Mouse (Mus musculus) liver, embryonic 12.5 days (tissue): Measurements from ENCODE around the gene Tbx2. TPM values are rescaled to one million over a fixed set of nuclear protein-coding genes. Genes with fewer than 3 reads are reported as not detected.

ENCODE experiments used
- ATAC-seq: fragments of 200-750 bp; cut with Nextera tagmentation; 2 replicates; pipeline ENCODE4 v1.8.0; 2017; ENCODE audit warnings: moderate number of reproducible peaks, mild to moderate bottlenecking, moderate library complexity
- H3K27ac ChIP-seq: fragments of 300-500 bp; sonication (generic); 2 replicates; pipeline ENCODE4 v1.5.1; 2016; ENCODE audit warnings: mild to moderate bottlenecking
- H3K27me3 ChIP-seq: fragments of 300-500 bp; sonication (generic); replicated peaks from 2 replicates; pipeline ENCODE4 v1.6.1; 2016; ENCODE audit warnings: mild to moderate bottlenecking, moderate library complexity
- H3K36me3 ChIP-seq: fragments of 300-500 bp; sonication (generic); 2 replicates; pipeline ENCODE4 v1.6.1; 2016; ENCODE audit warnings: mild to moderate bottlenecking, moderate library complexity
- H3K4me1 ChIP-seq: fragments of 300-500 bp; sonication (generic); 2 replicates; pipeline ENCODE4 v1.6.1; 2016
- H3K4me2 ChIP-seq: fragments of 300-500 bp; sonication (generic); 2 replicates; pipeline ENCODE4 v1.6.1; 2016; ENCODE audit warnings: mild to moderate bottlenecking, moderate library complexity
- H3K4me3 ChIP-seq: fragments of 300-500 bp; sonication (generic); 2 replicates; pipeline ENCODE4 v1.5.1; 2016; ENCODE audit warnings: mild to moderate bottlenecking, moderate library complexity
- H3K9ac ChIP-seq: fragments of 300-500 bp; sonication (generic); 2 replicates; pipeline ENCODE4 v1.6.1; 2016; ENCODE audit warnings: mild to moderate bottlenecking, moderate library complexity
- H3K9me3 ChIP-seq: fragments of 300-500 bp; sonication (generic); replicated peaks from 2 replicates; pipeline ENCODE4 v1.6.1; 2016; ENCODE audit warnings: mild to moderate bottlenecking, moderate library complexity
- WGBS: fragments of 180-500 bp; shearing (Covaris S2); methylation state at CpG from one replicate; pipeline ENCODE4 v1.1.7; 2016; ENCODE audit not compliant: insufficient replicate concordance; 5-methylcytosine and 5-hydroxymethylcytosine counted together
- polyA plus RNA-seq: library from polyadenylated mRNA; unstranded; fragments of >200 nt; fragmentation: Nextera tagmentation; extraction: Ambion mirVana; gene quantifications from 2 replicates; pipeline ENCODE4 v1.2.1, GENCODE M21; 2016

The Tbx2 gene
- polyA plus RNA-seq, 1 experiment from 2014 or later, result 1.1 TPM

DNA sequence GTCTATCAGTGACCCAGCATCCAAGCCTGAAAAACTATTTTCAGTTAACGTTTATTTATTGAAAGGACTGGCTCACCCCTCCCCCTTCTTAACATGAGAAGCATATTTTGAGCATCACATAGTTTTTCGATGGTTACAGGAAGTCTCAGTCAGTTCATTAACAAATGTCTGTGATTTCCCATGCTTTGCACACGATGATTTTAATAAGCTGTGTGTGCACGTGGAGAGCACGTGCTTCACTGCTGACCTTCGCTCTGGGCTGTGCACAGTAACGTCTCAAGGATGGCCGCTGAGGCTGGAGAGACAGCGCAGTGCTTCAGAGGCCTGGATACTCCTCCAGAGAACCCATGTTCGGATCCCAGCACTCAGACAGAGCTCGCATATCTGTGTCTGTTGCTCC lies 25.0 kb upstream of the Tbx2 start:
- WGBS, result 74% methylated on average over 11 of the region's 11 CpGs
- Histone ChIP-seq H3K4me2 (no peak overlapping the region), H3K4me1 (peaks cover 49% of the 10 kb centered on the region), H3K9ac (no peak overlapping the region), H3K36me3 (no peaks in the 10 kb centered on the region), H3K9me3 (no peaks in the 10 kb centered on the region), H3K27ac (no peak overlapping the region), H3K4me3 (no peak overlapping the region), H3K27me3 (peaks cover 12% of the 10 kb centered on the region; the same call in 1 of the 2 replicates)
- ATAC-seq, result no peak

DNA sequence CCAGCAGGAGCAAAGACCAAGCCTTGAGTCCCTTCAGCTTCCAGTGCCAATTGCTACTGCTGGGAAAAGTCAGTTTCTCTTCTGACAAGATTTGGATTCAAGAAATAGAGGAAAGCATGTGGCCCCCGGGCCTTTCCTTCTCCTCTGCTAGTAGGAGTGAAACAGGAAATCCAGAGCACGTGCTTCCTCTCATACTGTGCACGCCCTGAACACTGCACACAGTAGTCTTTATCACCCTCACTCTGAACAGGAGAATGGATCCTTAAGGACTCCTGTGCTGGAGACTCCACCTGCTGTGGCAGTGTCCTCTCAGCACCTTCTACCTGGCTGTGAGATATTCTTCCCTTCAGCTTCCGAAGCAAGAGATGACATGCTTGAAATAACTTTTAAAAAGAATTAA lies 21.1 kb upstream of the Tbx2 start:
- peaks cover 32% of the 10 kb centered on the region for H3K27me3 ChIP-seq
- peaks cover 29% of the 10 kb centered on the region for H3K4me1 ChIP-seq
- H3K27ac ChIP-seq, result no peak overlapping the region
- H3K4me3 ChIP-seq, result no peak overlapping the region
- no peak overlapping the region for H3K9ac ChIP-seq
- no peak overlapping the region for H3K4me2 ChIP-seq
- no peaks in the 10 kb centered on the region for H3K9me3 ChIP-seq
- ATAC-seq, result no peak
- 33% methylated on average over 4 of the region's 4 CpGs for WGBS
- H3K36me3 ChIP-seq, result no peaks in the 10 kb centered on the region

DNA sequence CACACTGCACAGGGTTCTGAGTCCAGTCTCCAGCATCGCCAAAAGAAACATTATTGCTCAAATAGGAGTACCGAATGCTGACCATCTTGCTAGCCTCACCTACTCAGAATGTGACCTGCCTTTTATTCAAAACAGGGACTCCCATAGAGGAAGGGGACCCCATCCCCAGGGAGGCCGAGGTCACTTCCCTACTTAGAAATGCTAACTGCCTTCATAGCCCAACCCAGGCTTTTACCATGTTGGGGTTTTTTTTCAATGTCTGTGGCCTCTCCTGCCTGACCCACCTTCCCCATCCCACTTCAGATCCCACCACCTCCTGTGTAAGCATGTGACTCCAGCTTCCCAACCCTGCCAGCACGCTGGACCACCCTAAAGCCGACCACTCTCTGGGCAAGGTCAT lies 20.7 kb upstream of the Tbx2 start:
- H3K27me3 ChIP-seq, result peaks cover 35% of the 10 kb centered on the region
- no peaks in the 10 kb centered on the region for H3K9me3 ChIP-seq
- 74% methylated on average over 5 of the region's 5 CpGs for WGBS
- H3K4me3 ChIP-seq, result no peak overlapping the region
- H3K4me2 ChIP-seq, result no peak overlapping the region
- H3K9ac ChIP-seq, result no peak overlapping the region
- H3K36me3 ChIP-seq, result no peaks in the 10 kb centered on the region
- no peak overlapping the region for H3K27ac ChIP-seq
- no peak for ATAC-seq
- peaks cover 28% of the 10 kb centered on the region for H3K4me1 ChIP-seq

GRCm38 (mm10) chr11:85812201-85812966 lies 20.0 kb upstream of the Tbx2 start:
- no peaks in the 10 kb centered on the region for H3K9me3 ChIP-seq
- peaks cover 28% of the 10 kb centered on the region for H3K4me1 ChIP-seq
- ATAC-seq, result no peak
- peaks cover 38% of the 10 kb centered on the region for H3K27me3 ChIP-seq
- H3K4me3 ChIP-seq, result no peak overlapping the region
- no peak overlapping the region for H3K9ac ChIP-seq
- WGBS, result 69% methylated on average over 12 of the region's 12 CpGs
- no peaks in the 10 kb centered on the region for H3K36me3 ChIP-seq
- H3K4me2 ChIP-seq, result no peak overlapping the region
- H3K27ac ChIP-seq, result no peak overlapping the region

DNA sequence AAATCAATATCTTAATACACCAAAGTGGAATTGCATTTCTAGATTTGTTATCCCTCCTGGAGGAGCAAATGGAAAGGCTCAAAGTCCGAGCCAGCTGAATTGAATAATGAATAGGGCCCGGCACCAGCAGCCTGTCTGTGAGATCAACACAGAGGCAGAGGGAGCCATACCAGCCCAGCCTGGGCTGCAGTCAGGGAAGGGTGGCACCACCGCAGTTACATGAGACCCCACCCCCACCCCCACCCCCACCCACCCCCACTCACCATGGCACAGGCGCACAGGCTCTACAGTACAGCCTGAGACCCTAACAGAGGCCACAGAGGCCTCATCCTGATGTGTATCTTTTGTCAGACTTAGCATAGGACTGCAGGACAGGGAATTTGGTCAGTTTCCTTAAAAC lies 17.7 kb upstream of the Tbx2 start:
- ATAC-seq, result no peak
- 48% methylated on average over 4 of the region's 4 CpGs for WGBS
- Histone ChIP-seq H3K9me3 (no peaks in the 10 kb centered on the region), H3K27ac (no peak overlapping the region), H3K4me2 (no peak overlapping the region), H3K4me1 (peaks cover 36% of the 10 kb centered on the region), H3K27me3 (peaks cover 59% of the 10 kb centered on the region), H3K9ac (no peak overlapping the region), H3K4me3 (no peak overlapping the region), H3K36me3 (no peaks in the 10 kb centered on the region)

- Histone ChIP-seq H3K27me3 (peaks cover 59% of the 10 kb centered on the region), H3K4me2 (no peak overlapping the region), H3K9me3 (no peaks in the 10 kb centered on the region), H3K36me3 (no peaks in the 10 kb centered on the region), H3K4me1 (peaks cover 32% of the 10 kb centered on the region), H3K4me3 (no peak overlapping the region), H3K9ac (no peak overlapping the region; the same call in 1 of the 2 replicates), H3K27ac (no peak overlapping the region)
- no peak for ATAC-seq
- 79% methylated on average over 5 of the region's 5 CpGs for WGBS
These were observed 15.9 kb upstream of the Tbx2 start for GRCm38 (mm10) chr11:85816471-85816870.

DNA sequence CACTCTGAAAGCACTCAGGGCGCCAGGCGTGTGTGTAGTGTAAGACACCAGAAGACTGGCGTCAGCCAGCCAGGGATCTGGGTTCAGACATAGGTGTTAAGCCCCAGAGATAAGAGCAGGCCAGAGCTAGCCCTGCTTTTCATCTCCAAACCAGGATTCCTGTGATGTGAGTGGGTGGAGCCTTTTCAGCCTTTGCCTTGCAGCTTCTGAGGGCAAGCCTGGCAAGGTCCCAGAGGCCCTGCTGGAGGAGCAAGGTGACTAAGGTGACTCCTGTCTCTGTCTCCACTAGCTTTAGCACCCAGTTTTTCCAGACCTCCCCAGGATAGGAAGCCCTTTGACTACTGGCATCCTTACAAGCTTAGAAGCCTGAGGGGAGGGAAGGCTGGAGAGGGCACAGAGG lies 13.9 kb upstream of the Tbx2 start:
- Histone ChIP-seq H3K4me2 (no peak overlapping the region), H3K36me3 (no peaks in the 10 kb centered on the region), H3K9ac (no peak overlapping the region), H3K4me1 (peaks cover 32% of the 10 kb centered on the region), H3K9me3 (no peaks in the 10 kb centered on the region), H3K4me3 (no peak overlapping the region), H3K27me3 (peaks cover 63% of the 10 kb centered on the region), H3K27ac (no peak overlapping the region)
- ATAC-seq, result no peak
- 67% methylated on average over 3 of the region's 3 CpGs for WGBS

- H3K9ac ChIP-seq, result no peak overlapping the region
- no peaks in the 10 kb centered on the region for H3K9me3 ChIP-seq
- no peak overlapping the region for H3K27ac ChIP-seq
- H3K27me3 ChIP-seq, result peaks cover 75% of the 10 kb centered on the region
- 85% methylated on average over 3 of the region's 3 CpGs for WGBS
- no peak for ATAC-seq
- H3K4me1 ChIP-seq, result peaks cover 28% of the 10 kb centered on the region
- H3K4me3 ChIP-seq, result no peak overlapping the region
- no peak overlapping the region for H3K4me2 ChIP-seq
- no peaks in the 10 kb centered on the region for H3K36me3 ChIP-seq
These were observed 11.4 kb upstream of the Tbx2 start for GRCm38 (mm10) chr11:85820959-85821358.

- no peaks in the 10 kb centered on the region for H3K36me3 ChIP-seq
- 75% methylated on average over 9 of the region's 9 CpGs for WGBS
- no peaks in the 10 kb centered on the region for H3K9me3 ChIP-seq
- ATAC-seq, result no peak
- no peak overlapping the region for H3K4me3 ChIP-seq
- H3K27me3 ChIP-seq, result peaks cover 78% of the 10 kb centered on the region
- peaks cover 29% of the 10 kb centered on the region for H3K4me1 ChIP-seq
- H3K27ac ChIP-seq, result no peak overlapping the region
- H3K9ac ChIP-seq, result no peak overlapping the region
- H3K4me2 ChIP-seq, result no peak overlapping the region
These were observed 10.7 kb upstream of the Tbx2 start for GRCm38 (mm10) chr11:85821659-85822058.

DNA sequence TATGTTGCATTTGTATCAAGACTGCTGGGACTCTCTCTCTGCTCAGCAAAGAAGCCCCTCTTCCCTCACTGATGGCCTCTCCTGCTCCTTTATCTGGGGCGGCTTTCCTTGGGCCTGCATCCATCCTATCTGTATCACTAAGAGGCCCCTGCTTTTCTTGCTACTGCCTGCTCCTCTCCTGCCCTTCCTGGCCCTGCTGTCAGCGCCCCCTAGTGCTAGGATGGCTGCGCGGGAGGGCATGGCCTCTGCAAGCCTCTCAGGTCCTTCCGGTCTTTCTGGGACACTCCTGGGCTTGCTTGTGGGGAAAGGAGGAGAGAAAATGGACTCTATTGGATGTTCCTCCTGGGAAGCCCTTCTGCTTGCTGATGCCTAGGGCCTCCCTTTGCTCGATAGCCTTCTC lies 9.2 kb upstream of the Tbx2 start:
- Histone ChIP-seq H3K4me1 (peaks cover 40% of the 10 kb centered on the region), H3K27me3 (peaks cover 83% of the 10 kb centered on the region), H3K9ac (no peak overlapping the region), H3K27ac (no peak overlapping the region), H3K4me3 (no peak overlapping the region), H3K36me3 (no peaks in the 10 kb centered on the region), H3K4me2 (no peak overlapping the region), H3K9me3 (no peaks in the 10 kb centered on the region)
- WGBS, result 6% methylated on average over 6 of the region's 6 CpGs
- peak; percentile 76 for ATAC-seq

- no peaks in the 10 kb centered on the region for H3K36me3 ChIP-seq
- peaks cover 83% of the 10 kb centered on the region for H3K27me3 ChIP-seq
- H3K27ac ChIP-seq, result no peak overlapping the region
- WGBS, result 82% methylated on average over 4 of the region's 4 CpGs
- no peaks in the 10 kb centered on the region for H3K9me3 ChIP-seq
- no peak for ATAC-seq
- H3K9ac ChIP-seq, result no peak overlapping the region
- H3K4me1 ChIP-seq, result peaks cover 36% of the 10 kb centered on the region
- no peak overlapping the region for H3K4me3 ChIP-seq
- H3K4me2 ChIP-seq, result no peak overlapping the region
These were observed 8.6 kb upstream of the Tbx2 start for GRCm38 (mm10) chr11:85823794-85824193.

GRCm38 (mm10) chr11:85825031-85825430 lies 7.3 kb upstream of the Tbx2 start:
- Histone ChIP-seq H3K9me3 (no peaks in the 10 kb centered on the region), H3K9ac (no peak overlapping the region), H3K4me3 (no peak overlapping the region), H3K36me3 (no peaks in the 10 kb centered on the region), H3K27ac (no peak overlapping the region), H3K27me3 (peaks cover 83% of the 10 kb centered on the region), H3K4me1 (peaks cover 49% of the 10 kb centered on the region), H3K4me2 (no peak overlapping the region)
- ATAC-seq, result no peak
- 74% methylated on average over 10 of the region's 10 CpGs for WGBS

DNA sequence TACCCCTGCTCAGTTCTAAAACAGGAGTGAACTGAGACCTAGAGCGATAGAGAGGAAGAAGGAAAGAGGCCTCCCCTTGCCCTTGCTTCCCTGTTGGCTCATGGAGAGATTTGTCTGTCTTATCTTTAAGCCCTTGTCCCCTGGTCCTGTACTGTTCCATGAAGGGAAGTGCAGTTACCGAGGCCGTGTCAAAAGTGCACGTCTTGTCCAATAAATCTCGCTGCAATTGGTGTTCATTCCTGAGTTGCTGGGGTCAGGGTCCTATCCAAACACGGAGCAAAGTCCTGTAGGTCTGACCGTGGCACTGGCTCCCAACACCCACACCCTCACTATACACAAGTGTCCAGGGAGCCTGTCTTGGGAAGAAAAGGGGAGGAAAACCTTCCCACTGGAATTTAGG lies 6.5 kb upstream of the Tbx2 start:
- Histone ChIP-seq H3K4me2 (no peak overlapping the region), H3K4me1 (peaks cover 53% of the 10 kb centered on the region), H3K9me3 (no peaks in the 10 kb centered on the region), H3K4me3 (no peak overlapping the region), H3K9ac (no peak overlapping the region), H3K27me3 (peaks cover 84% of the 10 kb centered on the region), H3K36me3 (no peaks in the 10 kb centered on the region), H3K27ac (no peak overlapping the region)
- 37% methylated on average over 7 of the region's 7 CpGs for WGBS
- no peak for ATAC-seq
